Mouse (Mus musculus): ENCODE measurements around the gene Prpf18. TPM values are rescaled to one million over a fixed set of nuclear protein-coding genes. Genes with fewer than 3 reads are reported as not detected.
A peak's percentile ranks its signal among the peaks of the same experiment; 100 is the strongest.
"Not testable (repeated sequence)": the region's sequence is repeated elsewhere in the genome, so short reads cannot be mapped to it uniquely, and the experiment has no call there.

The Prpf18 gene
- polyA plus RNA-seq, 1 experiment from 2014 or later = 32.5 TPM

DNA sequence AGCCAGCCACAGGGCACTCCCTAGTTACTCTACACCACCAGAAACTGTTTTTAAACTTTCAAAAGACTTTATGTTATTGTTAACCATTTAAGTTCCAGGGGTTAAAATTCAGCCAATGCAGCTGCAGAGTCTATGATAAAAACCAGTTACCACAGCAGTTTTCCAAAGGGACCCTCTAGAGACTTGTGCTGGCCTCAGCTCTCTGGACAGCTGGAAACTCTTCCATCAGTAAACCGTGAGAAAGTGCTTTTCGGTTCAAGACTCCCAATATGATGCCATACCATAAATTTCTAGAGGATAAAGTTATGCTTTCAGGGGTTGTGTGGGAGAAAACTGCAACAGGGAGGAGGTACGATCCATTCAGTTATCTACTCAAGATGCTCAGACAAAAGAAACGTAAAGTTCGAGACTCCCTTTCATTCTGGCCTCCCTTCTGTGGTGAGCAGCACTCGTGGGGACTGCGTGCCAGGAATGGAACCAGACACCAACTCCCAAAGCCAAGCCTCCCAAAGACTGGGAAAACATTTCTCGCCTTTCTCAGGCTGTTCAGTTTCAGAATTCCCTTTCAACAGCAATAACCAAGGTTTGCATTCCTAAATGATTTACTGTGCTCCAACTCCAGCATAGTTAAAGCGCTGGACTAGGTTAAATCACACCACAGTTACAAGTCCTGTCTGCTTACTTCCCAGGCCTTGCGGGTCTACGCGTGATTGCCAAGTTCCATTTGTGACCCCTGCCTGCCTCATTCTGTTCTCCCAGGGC, 31.1 kb downstream of the Prpf18 start:
- no peak overlapping the region for H3K9ac ChIP-seq (replicated peaks; ENCODE audit: low read depth, low read length)
- no peak overlapping the region for H3K4me3 ChIP-seq (ENCODE audit: low read depth, low read length)
- H3K27me3 ChIP-seq (ENCODE audit: control insufficient read depth, insufficient read depth, low read length) = no peaks in the 10 kb centered on the region
- H3K27ac ChIP-seq (ENCODE audit: low read length) = peak overlapping the region; percentile 89
- peaks cover 3% of the 10 kb centered on the region; the same call in 1 of the 2 replicates for H3K4me1 ChIP-seq (ENCODE audit: control insufficient read depth, insufficient read depth, low read length)
- no peaks in the 10 kb centered on the region for H3K9me3 ChIP-seq (ENCODE audit: control insufficient read depth, low read depth, low read length)
- peaks cover 16% of the 10 kb centered on the region for H3K36me3 ChIP-seq (ENCODE audit: control insufficient read depth, insufficient read depth, low read length)
- ATAC-seq (ENCODE audit: insufficient number of reproducible peaks, insufficient read depth, low FRiP score, low read depth) = peak; percentile 63; the same call in 1 of the 2 replicates
- no peak overlapping the region for H3K4me2 ChIP-seq (replicated peaks; ENCODE audit: low read depth, low read length)
- WGBS = 50% methylated on average over 12 of the region's 12 CpGs

DNA sequence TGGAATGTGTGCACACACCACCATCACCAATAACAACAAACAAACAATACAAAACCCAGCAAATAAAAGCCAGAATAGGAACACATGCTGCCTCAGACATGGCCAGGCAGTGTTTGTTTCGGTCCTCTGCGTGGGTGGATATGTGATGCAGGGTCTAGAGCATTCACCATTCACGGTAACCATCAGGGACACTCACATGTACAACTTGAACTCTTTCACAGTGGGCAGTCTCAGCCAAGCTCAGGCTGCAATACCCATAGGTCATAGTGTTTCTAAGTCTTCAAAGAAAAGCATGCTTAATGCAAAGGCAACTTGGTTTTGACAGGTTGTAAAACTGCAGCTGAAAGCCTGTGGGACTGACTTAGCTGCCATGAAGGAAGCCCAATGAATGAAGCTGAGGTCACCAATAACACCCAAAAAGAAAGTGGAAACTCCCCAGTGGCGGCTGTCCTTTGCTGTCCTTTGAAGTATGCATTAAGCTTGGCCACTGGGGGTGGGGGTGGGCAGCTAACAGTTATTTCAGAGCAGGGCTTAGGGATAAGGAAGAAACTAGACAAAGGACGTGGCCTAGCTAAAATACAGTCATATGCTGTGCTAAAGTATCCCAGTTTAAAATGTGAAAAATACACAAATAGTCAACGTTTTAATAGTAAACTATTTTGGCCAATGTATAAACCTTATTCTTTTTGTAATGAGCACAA, 31.9 kb downstream of the Prpf18 start:
- peaks cover 16% of the 10 kb centered on the region for H3K36me3 ChIP-seq (ENCODE audit: control insufficient read depth, insufficient read depth, low read length)
- 0 out of 2 replicates have a peak, but pooled peaks have one; percentile 4 for ATAC-seq (ENCODE audit: insufficient number of reproducible peaks, insufficient read depth, low FRiP score, low read depth)
- WGBS = 56% methylated on average over 6 of the region's 6 CpGs
- H3K4me3 ChIP-seq (ENCODE audit: low read depth, low read length) = no peak overlapping the region
- peak overlapping the region; percentile 89; the same call in 1 of the 2 replicates for H3K27ac ChIP-seq (ENCODE audit: low read length)
- no peaks in the 10 kb centered on the region for H3K27me3 ChIP-seq (ENCODE audit: control insufficient read depth, insufficient read depth, low read length)
- no peaks in the 10 kb centered on the region for H3K9me3 ChIP-seq (ENCODE audit: control insufficient read depth, low read depth, low read length)
- peaks cover 3% of the 10 kb centered on the region; the same call in 1 of the 2 replicates for H3K4me1 ChIP-seq (ENCODE audit: control insufficient read depth, insufficient read depth, low read length)
- no peak overlapping the region for H3K4me2 ChIP-seq (replicated peaks; ENCODE audit: low read depth, low read length)
- H3K9ac ChIP-seq (replicated peaks; ENCODE audit: low read depth, low read length) = no peak overlapping the region

DNA sequence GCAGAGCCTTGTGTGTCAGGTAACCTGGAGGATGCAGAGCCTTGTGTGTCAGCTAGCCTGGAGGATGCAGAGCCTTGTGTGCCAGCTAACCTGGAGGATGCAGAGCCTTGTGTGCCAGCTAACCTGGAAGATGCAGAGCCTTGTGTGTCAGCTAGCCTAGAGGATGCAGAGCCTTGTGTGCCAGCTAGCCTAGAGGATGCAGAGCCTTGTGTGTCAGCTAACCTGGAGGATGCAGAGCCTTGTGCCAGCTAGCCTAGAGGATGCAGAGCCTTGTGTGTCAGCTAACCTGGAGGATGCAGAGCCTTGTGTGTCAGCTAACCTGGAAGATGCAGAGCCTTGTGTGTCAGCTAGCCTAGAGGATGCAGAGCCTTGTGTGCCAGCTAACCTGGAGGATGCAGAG, 32.8 kb downstream of the Prpf18 start:
- H3K27me3 ChIP-seq (ENCODE audit: control insufficient read depth, insufficient read depth, low read length); H3K4me1 ChIP-seq (ENCODE audit: control insufficient read depth, insufficient read depth, low read length); H3K4me2 ChIP-seq (replicated peaks; ENCODE audit: low read depth, low read length); H3K4me3 ChIP-seq (ENCODE audit: low read depth, low read length); H3K9ac ChIP-seq (replicated peaks; ENCODE audit: low read depth, low read length); H3K27ac ChIP-seq (ENCODE audit: low read length); H3K9me3 ChIP-seq (ENCODE audit: control insufficient read depth, low read depth, low read length); ATAC-seq (ENCODE audit: insufficient number of reproducible peaks, insufficient read depth, low FRiP score, low read depth): not testable (repeated sequence)
- H3K36me3 ChIP-seq (ENCODE audit: control insufficient read depth, insufficient read depth, low read length) = peaks cover 14% of the 10 kb centered on the region

DNA sequence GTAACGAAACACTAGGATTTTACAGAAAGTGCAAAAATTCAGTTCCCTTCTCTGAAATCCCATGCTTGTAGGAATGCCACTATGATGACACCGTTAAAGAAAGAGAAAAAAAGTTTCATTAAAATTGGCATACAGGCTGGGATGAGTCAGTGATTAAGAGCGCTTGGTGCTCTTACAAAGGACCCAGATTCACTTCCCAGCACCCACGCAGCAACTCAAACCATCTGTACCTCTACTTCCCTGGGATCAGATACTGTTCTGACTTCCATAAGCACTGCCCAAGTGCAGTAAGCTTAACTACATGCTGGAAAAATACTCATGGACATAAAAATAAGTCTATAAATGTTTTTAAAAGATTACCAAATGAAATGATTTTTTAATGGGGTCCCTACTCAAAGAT, 34.9 kb downstream of the Prpf18 start:
- no peak for ATAC-seq (ENCODE audit: insufficient number of reproducible peaks, insufficient read depth, low FRiP score, low read depth)
- Histone ChIP-seq H3K4me2 (replicated peaks; ENCODE audit: low read depth, low read length) (no peak overlapping the region), H3K4me1 (ENCODE audit: control insufficient read depth, insufficient read depth, low read length) (peaks cover 3% of the 10 kb centered on the region; the same call in 1 of the 2 replicates), H3K36me3 (ENCODE audit: control insufficient read depth, insufficient read depth, low read length) (peaks cover 12% of the 10 kb centered on the region; the same call in 1 of the 2 replicates), H3K9me3 (ENCODE audit: control insufficient read depth, low read depth, low read length) (no peaks in the 10 kb centered on the region), H3K27ac (ENCODE audit: low read length) (no peak overlapping the region), H3K4me3 (ENCODE audit: low read depth, low read length) (no peak overlapping the region), H3K9ac (replicated peaks; ENCODE audit: low read depth, low read length) (no peak overlapping the region), H3K27me3 (ENCODE audit: control insufficient read depth, insufficient read depth, low read length) (no peaks in the 10 kb centered on the region)
- 92% methylated on average over 4 of the region's 4 CpGs for WGBS

DNA sequence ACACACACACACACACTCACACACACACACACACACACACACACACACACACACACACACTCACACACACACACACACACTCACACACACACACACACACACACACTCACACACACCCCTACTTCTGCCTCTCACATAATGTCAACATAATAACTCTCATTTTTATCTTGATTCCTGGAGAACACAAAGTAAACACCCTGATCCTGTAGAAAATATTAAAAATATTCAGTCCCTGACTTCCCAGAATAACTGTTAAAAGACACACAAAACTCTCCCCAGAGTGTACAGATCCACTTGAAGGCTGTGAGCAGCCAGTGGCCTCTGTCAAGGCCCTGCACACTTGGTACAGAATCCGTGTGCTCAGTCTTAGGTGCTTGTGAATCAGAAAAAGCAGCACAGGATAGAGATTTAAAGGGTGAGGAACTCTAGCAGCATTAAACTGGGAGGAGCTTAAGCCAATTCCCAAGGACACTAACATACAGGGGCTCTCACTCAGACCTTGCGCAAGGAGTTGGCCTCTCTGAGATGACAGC, 36.8 kb downstream of the Prpf18 start:
- ATAC-seq (ENCODE audit: insufficient number of reproducible peaks, insufficient read depth, low FRiP score, low read depth) = no peak
- no peak overlapping the region for H3K9ac ChIP-seq (replicated peaks; ENCODE audit: low read depth, low read length)
- peaks cover 25% of the 10 kb centered on the region; the same call in 1 of the 2 replicates for H3K36me3 ChIP-seq (ENCODE audit: control insufficient read depth, insufficient read depth, low read length)
- 78% methylated on average over 2 of the region's 2 CpGs for WGBS
- no peak overlapping the region for H3K27ac ChIP-seq (ENCODE audit: low read length)
- H3K27me3 ChIP-seq (ENCODE audit: control insufficient read depth, insufficient read depth, low read length) = no peaks in the 10 kb centered on the region
- no peak overlapping the region for H3K4me3 ChIP-seq (ENCODE audit: low read depth, low read length)
- H3K4me1 ChIP-seq (ENCODE audit: control insufficient read depth, insufficient read depth, low read length) = no peaks in the 10 kb centered on the region
- H3K9me3 ChIP-seq (ENCODE audit: control insufficient read depth, low read depth, low read length) = no peaks in the 10 kb centered on the region
- H3K4me2 ChIP-seq (replicated peaks; ENCODE audit: low read depth, low read length) = no peak overlapping the region

DNA sequence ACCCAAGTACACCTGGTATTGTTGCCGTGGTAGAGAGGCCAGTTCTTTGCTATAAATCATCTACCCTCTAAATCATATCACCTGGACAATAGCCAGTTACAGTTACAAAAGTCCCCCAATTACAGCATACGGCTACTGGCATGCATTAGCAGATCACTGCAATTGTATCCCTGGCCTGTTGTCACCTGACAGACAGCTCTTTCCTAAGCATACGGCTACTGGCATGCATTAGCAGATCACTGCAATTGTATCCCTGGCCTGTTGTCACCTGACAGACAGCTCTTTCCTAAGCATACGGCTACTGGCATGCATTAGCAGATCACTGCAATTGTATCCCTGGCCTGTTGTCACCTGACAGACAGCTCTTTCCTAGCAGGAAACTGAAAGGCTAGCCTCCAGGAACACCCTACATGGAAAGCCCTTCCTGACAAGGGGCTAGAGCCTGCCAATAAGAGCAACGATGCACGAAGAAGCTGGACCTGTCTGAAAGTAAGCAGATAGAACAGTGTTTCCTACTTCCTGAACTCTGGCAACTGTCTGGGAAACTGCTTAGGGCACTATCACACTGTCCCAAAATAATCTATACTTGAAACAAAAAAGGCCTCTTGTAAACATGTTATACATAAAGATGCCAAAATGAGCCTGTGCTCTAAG, 37.5 kb downstream of the Prpf18 start:
- H3K9me3 ChIP-seq (ENCODE audit: control insufficient read depth, low read depth, low read length); H3K27me3 ChIP-seq (ENCODE audit: control insufficient read depth, insufficient read depth, low read length); H3K9ac ChIP-seq (replicated peaks; ENCODE audit: low read depth, low read length); ATAC-seq (ENCODE audit: insufficient number of reproducible peaks, insufficient read depth, low FRiP score, low read depth); H3K4me1 ChIP-seq (ENCODE audit: control insufficient read depth, insufficient read depth, low read length); H3K4me3 ChIP-seq (ENCODE audit: low read depth, low read length); H3K27ac ChIP-seq (ENCODE audit: low read length); H3K4me2 ChIP-seq (replicated peaks; ENCODE audit: low read depth, low read length): not testable (repeated sequence)
- 67% methylated on average over 6 of the region's 6 CpGs for WGBS
- peaks cover 30% of the 10 kb centered on the region; the same call in 1 of the 2 replicates for H3K36me3 ChIP-seq (ENCODE audit: control insufficient read depth, insufficient read depth, low read length)

DNA sequence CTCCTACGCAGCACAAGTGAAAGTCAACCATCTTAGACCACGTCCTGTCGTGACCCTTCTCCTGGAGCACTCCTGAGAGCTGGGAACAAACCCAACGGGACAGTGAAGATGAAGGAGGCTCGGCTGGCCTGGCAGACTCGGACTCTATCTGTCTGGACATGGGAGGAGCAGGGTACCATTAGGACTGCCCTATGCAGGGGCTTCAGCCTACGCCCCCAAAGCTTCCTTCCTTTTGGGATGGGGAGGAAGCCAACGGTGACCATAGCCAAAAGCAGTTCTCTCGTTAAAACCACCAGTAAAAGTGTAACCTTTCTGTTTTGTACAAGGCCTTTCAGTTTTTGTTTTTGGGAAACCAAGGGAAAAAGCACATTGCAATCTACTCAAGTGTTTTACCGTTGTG, 40.2 kb downstream of the Prpf18 start:
- H3K4me2 ChIP-seq (replicated peaks; ENCODE audit: low read depth, low read length) = no peak overlapping the region
- no peak overlapping the region for H3K4me3 ChIP-seq (ENCODE audit: low read depth, low read length)
- H3K36me3 ChIP-seq (ENCODE audit: control insufficient read depth, insufficient read depth, low read length) = peaks cover 50% of the 10 kb centered on the region; the same call in 1 of the 2 replicates
- H3K9ac ChIP-seq (replicated peaks; ENCODE audit: low read depth, low read length) = no peak overlapping the region
- no peak overlapping the region for H3K27ac ChIP-seq (ENCODE audit: low read length)
- no peaks in the 10 kb centered on the region for H3K4me1 ChIP-seq (ENCODE audit: control insufficient read depth, insufficient read depth, low read length)
- WGBS = 83% methylated on average over 10 of the region's 10 CpGs
- ATAC-seq (ENCODE audit: insufficient number of reproducible peaks, insufficient read depth, low FRiP score, low read depth) = no peak
- H3K9me3 ChIP-seq (ENCODE audit: control insufficient read depth, low read depth, low read length) = no peaks in the 10 kb centered on the region
- no peaks in the 10 kb centered on the region for H3K27me3 ChIP-seq (ENCODE audit: control insufficient read depth, insufficient read depth, low read length)

DNA sequence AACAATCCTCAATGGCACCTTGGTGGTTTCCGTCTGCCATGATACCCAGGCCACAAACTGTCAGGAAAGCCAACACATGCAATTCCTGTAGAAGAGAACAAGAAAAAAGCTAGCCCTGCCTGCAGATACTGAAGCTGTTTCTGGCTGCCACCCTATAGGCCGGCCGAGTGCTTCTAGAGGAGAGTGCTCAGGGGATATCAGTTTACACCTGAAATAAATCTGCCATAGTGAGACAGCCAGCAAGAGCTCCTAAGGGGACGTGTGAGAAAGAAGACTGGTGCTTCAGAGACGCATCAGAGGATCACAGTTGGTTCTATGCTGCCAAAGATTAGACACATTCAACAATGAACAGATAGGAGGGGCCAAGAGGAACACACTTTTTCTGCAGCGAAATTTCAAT, 40.6 kb downstream of the Prpf18 start:
- Histone ChIP-seq H3K36me3 (ENCODE audit: control insufficient read depth, insufficient read depth, low read length) (peaks cover 54% of the 10 kb centered on the region; the same call in 1 of the 2 replicates), H3K4me2 (replicated peaks; ENCODE audit: low read depth, low read length) (no peak overlapping the region), H3K9me3 (ENCODE audit: control insufficient read depth, low read depth, low read length) (no peaks in the 10 kb centered on the region), H3K4me3 (ENCODE audit: low read depth, low read length) (no peak overlapping the region), H3K27ac (ENCODE audit: low read length) (no peak overlapping the region), H3K27me3 (ENCODE audit: control insufficient read depth, insufficient read depth, low read length) (no peaks in the 10 kb centered on the region), H3K4me1 (ENCODE audit: control insufficient read depth, insufficient read depth, low read length) (no peaks in the 10 kb centered on the region), H3K9ac (replicated peaks; ENCODE audit: low read depth, low read length) (no peak overlapping the region)
- no peak for ATAC-seq (ENCODE audit: insufficient number of reproducible peaks, insufficient read depth, low FRiP score, low read depth)
- WGBS = 65% methylated on average over 6 of the region's 6 CpGs

All from stomach, embryonic 14.5 days (tissue).